Mouse (Mus musculus): ENCODE data around the gene Olfr1271.
"Not testable (repeated sequence)": the region's sequence is repeated elsewhere in the genome, so short reads cannot be mapped to it uniquely, and the experiment has no call there.

The Olfr1271 gene

DNA sequence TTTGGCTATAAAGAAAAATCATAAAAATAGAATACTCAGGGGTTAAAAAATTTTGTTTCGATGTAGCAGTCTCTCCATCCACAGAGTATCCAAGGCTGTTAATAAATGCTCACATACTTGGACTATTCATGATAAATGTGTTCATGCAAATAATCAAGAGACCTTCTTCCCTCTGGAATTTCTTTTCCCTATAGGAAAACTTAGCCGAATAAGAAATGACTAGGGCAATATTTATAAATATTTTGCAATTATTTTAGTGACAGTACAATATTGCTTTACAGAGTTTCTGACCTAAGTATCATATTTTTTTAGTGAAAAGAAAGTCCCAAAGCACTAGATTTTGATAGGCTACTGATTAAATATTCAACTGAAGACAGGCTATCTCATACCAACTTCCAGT is at the start of gene Olfr1271:
Olfr1271 (minus strand) TSS at position 101 of the 400 bp plus-strand sequence.
- no peak for DNase-seq (ENCODE audit: low spot score in 2 of 2)

DNA sequence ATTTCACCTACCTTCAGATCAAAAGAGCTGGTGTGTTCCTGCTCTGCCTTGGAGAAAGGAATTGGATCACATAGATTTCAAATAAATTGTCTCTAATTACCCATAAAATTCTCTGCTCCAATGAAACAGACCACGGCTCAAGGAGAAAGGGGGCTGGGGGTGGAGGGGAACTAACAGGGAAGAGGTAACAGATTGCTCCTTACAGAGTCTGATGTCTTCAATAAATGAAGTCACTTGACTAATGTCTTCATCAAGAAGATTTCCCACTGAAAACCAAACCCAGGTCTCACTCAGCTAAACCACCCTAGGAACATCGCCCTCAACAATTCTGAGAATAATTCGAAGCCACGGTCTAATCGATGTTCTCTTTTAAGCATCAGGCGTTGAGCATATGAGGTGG is 21.9 kb upstream of the Olfr1271 start, which contains the start of gene Olfr1272:
Olfr1272 (minus strand) TSS at position 101 of the 400 bp plus-strand sequence.
- no peak for DNase-seq (ENCODE audit: low spot score in 2 of 2)

DNA sequence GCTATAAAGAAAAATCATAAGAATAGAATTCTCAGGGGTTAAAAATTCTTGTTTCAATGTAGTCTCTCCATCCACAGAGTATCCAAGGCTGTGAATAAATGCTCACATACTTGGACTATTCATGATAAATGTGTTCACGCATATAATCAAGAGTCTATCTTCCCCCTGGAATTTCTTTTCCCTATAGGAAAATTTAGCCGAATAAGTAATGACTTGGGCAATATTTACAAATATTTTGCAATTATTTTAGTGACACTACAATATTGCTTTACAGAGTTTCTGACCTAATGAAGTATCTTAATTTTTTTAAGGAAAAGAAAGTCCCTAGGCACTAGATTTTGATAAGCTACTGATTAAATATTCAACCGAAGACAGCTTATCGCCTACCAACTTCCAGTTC is 13.3 kb downstream of the Olfr1271 start, which contains the start of gene Olfr142:
Olfr142 (minus strand) TSS at position 101 of the 400 bp plus-strand sequence.
- no peak for DNase-seq (ENCODE audit: low spot score in 2 of 2)

DNA sequence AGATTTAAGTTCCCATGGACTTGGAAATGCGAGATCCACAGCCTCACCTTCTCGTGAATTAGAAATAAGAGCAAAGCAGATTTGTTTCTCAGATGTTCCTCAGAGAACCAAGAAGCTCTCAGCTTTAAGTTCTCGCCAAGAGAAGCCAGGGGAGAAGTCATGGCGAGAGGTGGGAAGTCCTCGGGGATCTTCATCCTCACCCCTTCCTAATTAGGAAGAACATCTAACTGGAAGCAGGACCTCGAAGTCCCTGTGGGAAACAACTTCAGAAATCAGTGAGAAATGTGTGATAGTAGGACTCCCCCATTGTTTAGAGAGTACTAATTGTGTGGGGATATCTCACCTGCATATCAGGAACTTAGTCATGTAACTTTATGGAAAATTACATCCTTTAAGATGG is 46.4 kb downstream of the Olfr1271 start, which contains the start of gene Olfr1506:
Olfr1506 (minus strand) TSS at position 101 of the 400 bp plus-strand sequence.
- not testable (repeated sequence) for DNase-seq (ENCODE audit: low spot score in 2 of 2)

All from spleen, postnatal 4 days (tissue).